Mouse (Mus musculus) left cerebral cortex, adult 11 months (tissue): Measurements from ENCODE around the gene Syndig1.

Experiments used
- DNase-seq: peaks from one replicate; pipeline ENCODE4 v3.0.0; 2022; ENCODE audit warnings: low spot score

Syndig1 gene

GRCm38 (mm10) chr2:149828911-149829310 is at the start of gene Syndig1:
Gene Syndig1, plus strand, starts transcription at chr2:149829211.
- DNase-seq = no peak

GRCm38 (mm10) chr2:149798613-149799012 is 30.4 kb upstream of the Syndig1 start:
- no peak for DNase-seq

- no peak for DNase-seq
Measured at GRCm38 (mm10) chr2:149804599-149805140, 24.3 kb upstream of the Syndig1 start.

GRCm38 (mm10) chr2:149805256-149805655 is 23.8 kb upstream of the Syndig1 start:
- no peak for DNase-seq

- DNase-seq = no peak
Measured at GRCm38 (mm10) chr2:149812899-149813298, 16.1 kb upstream of the Syndig1 start.

GRCm38 (mm10) chr2:149818395-149818794 is 10.6 kb upstream of the Syndig1 start:
- no peak for DNase-seq

GRCm38 (mm10) chr2:149819751-149820150 is 9.3 kb upstream of the Syndig1 start:
- no peak for DNase-seq

GRCm38 (mm10) chr2:149820201-149820600 is 8.8 kb upstream of the Syndig1 start:
- no peak for DNase-seq

- no peak for DNase-seq
Measured at GRCm38 (mm10) chr2:149829955-149830535, 1.0 kb downstream of the Syndig1 start.

- no peak for DNase-seq
Measured at GRCm38 (mm10) chr2:149830536-149831458, 1.8 kb downstream of the Syndig1 start, which contains the start of gene C530025M09Rik. Gene C530025M09Rik, minus strand, starts transcription at chr2:149831213.

- no peak for DNase-seq
Measured at GRCm38 (mm10) chr2:149831459-149832245, 2.6 kb downstream of the Syndig1 start.

- no peak for DNase-seq
Measured at GRCm38 (mm10) chr2:149832301-149832700, 3.3 kb downstream of the Syndig1 start.

GRCm38 (mm10) chr2:149835091-149835490 is 6.1 kb downstream of the Syndig1 start:
- no peak for DNase-seq

- no peak for DNase-seq
Measured at GRCm38 (mm10) chr2:149836471-149837135, 7.6 kb downstream of the Syndig1 start.

- no peak for DNase-seq
Measured at GRCm38 (mm10) chr2:149839666-149840065, 10.7 kb downstream of the Syndig1 start.

GRCm38 (mm10) chr2:149844575-149844974 is 15.6 kb downstream of the Syndig1 start:
- no peak for DNase-seq

- no peak for DNase-seq
Measured at GRCm38 (mm10) chr2:149848778-149849177, 19.8 kb downstream of the Syndig1 start.

- DNase-seq = no peak
Measured at GRCm38 (mm10) chr2:149861002-149861401, 32.0 kb downstream of the Syndig1 start.

- no peak for DNase-seq
Measured at GRCm38 (mm10) chr2:149865914-149866435, 37.0 kb downstream of the Syndig1 start.

- no peak for DNase-seq
Measured at GRCm38 (mm10) chr2:149870496-149870895, 41.5 kb downstream of the Syndig1 start.

- DNase-seq = no peak
Measured at GRCm38 (mm10) chr2:149872496-149872895, 43.5 kb downstream of the Syndig1 start.
